Mouse (Mus musculus): Measurements from ENCODE around the gene Dkk2. TPM values are rescaled to one million over a fixed set of nuclear protein-coding genes. Genes with fewer than 3 reads are reported as not detected.
A peak's percentile ranks its signal among the peaks of the same experiment; 100 is the strongest.

Gene Dkk2
- polyA plus RNA-seq, 1 experiment from 2014 or later: 2.5 TPM

- Histone ChIP-seq H3K4me3 (no peak overlapping the region), H3K27ac (no peak overlapping the region), H3K27me3 (no peaks in the 10 kb centered on the region), H3K9ac (no peak overlapping the region), H3K36me3 (no peaks in the 10 kb centered on the region), H3K9me3 (no peaks in the 10 kb centered on the region), H3K4me1 (no peaks in the 10 kb centered on the region), H3K4me2 (no peak overlapping the region)
- ATAC-seq (ENCODE audit: borderline replicate concordance, extremely low read depth, low FRiP score, low TSS enrichment): peak; percentile 67; the same call in 1 of the 2 replicates
- 27% methylated on average over 11 of the region's 11 CpGs for WGBS
Observed at GRCm38 (mm10) chr3:132207469-132207868, 122.4 kb downstream of the Dkk2 start.

- Histone ChIP-seq H3K36me3 (no peaks in the 10 kb centered on the region), H3K9me3 (no peaks in the 10 kb centered on the region), H3K4me2 (no peak overlapping the region), H3K27ac (no peak overlapping the region), H3K27me3 (no peaks in the 10 kb centered on the region), H3K4me1 (no peaks in the 10 kb centered on the region), H3K9ac (no peak overlapping the region), H3K4me3 (no peak overlapping the region)
- 38% methylated on average over 5 of the region's 5 CpGs for WGBS
- no peak for ATAC-seq (ENCODE audit: borderline replicate concordance, extremely low read depth, low FRiP score, low TSS enrichment)
Observed at GRCm38 (mm10) chr3:132211260-132211659, 126.2 kb downstream of the Dkk2 start.

- H3K27me3 ChIP-seq: no peaks in the 10 kb centered on the region
- H3K4me1 ChIP-seq: no peaks in the 10 kb centered on the region
- no peak overlapping the region for H3K27ac ChIP-seq
- no peaks in the 10 kb centered on the region for H3K36me3 ChIP-seq
- no peak overlapping the region for H3K4me3 ChIP-seq
- no peak overlapping the region for H3K4me2 ChIP-seq
- 63% methylated on average over 7 of the region's 7 CpGs for WGBS
- no peak for ATAC-seq (ENCODE audit: borderline replicate concordance, extremely low read depth, low FRiP score, low TSS enrichment)
- no peak overlapping the region for H3K9ac ChIP-seq
- no peaks in the 10 kb centered on the region for H3K9me3 ChIP-seq
Observed at GRCm38 (mm10) chr3:132219977-132220487, 134.9 kb downstream of the Dkk2 start.

- H3K4me3 ChIP-seq: no peak overlapping the region
Observed at GRCm38 (mm10) chr3:132227622-132228021, 142.5 kb downstream of the Dkk2 start.

More at GRCm38 (mm10) chr3:132227622-132228021, 142.5 kb downstream of the Dkk2 start:
- Histone ChIP-seq H3K4me1 (no peaks in the 10 kb centered on the region), H3K4me2 (no peak overlapping the region), H3K27ac (no peak overlapping the region), H3K27me3 (no peaks in the 10 kb centered on the region), H3K9ac (no peak overlapping the region), H3K9me3 (no peaks in the 10 kb centered on the region), H3K36me3 (no peaks in the 10 kb centered on the region)
- ATAC-seq (ENCODE audit: borderline replicate concordance, extremely low read depth, low FRiP score, low TSS enrichment): no peak
- WGBS: 56% methylated on average over 1 of the region's 1 CpGs
